Mouse (Mus musculus) forebrain, postnatal 0 days (tissue): ENCODE results near the gene Gm21983. TPM values are rescaled to one million over a fixed set of nuclear protein-coding genes. Genes with fewer than 3 reads are reported as not detected.

ENCODE experiments used
- ATAC-seq: fragments of 200-750 bp; cut with Nextera tagmentation; 2 replicates; pipeline ENCODE4 v1.8.0; 2017; ENCODE audit warnings: mild to moderate bottlenecking, moderate library complexity
- DNase-seq: peaks from one replicate; pipeline ENCODE4 v3.0.0-alpha.2; 2015
- H3K27ac ChIP-seq: fragments of 300-500 bp; sonication (generic); 2 replicates; pipeline ENCODE4 v1.5.1; 2014; ENCODE audit warnings: low read depth, mild to moderate bottlenecking, antibody characterized with exemption, low read length, moderate library complexity, mixed read lengths
- H3K27me3 ChIP-seq: fragments of 300-500 bp; sonication (generic); 2 replicates; pipeline ENCODE4 v1.6.1; 2014; ENCODE audit warnings: mild to moderate bottlenecking, low read length, mixed read lengths; ENCODE audit not compliant: insufficient read depth
- H3K36me3 ChIP-seq: fragments of 300-500 bp; sonication (generic); 2 replicates; pipeline ENCODE4 v1.6.1; 2014; ENCODE audit warnings: mild to moderate bottlenecking, moderate library complexity; ENCODE audit not compliant: insufficient read depth
- H3K4me1 ChIP-seq: fragments of 300-500 bp; sonication (generic); 2 replicates; pipeline ENCODE4 v1.6.1; 2014; ENCODE audit warnings: antibody characterized with exemption; ENCODE audit not compliant: insufficient read depth
- H3K4me2 ChIP-seq: fragments of 300-500 bp; sonication (generic); 2 replicates; pipeline ENCODE4 v1.6.1; 2014; ENCODE audit warnings: low read depth, mild to moderate bottlenecking, moderate library complexity
- H3K4me3 ChIP-seq: fragments of 300-500 bp; sonication (generic); 2 replicates; pipeline ENCODE4 v1.5.1; 2014; ENCODE audit warnings: low read depth, low read length, mixed read lengths
- H3K9ac ChIP-seq: fragments of 300-500 bp; sonication (generic); 2 replicates; pipeline ENCODE4 v1.6.1; 2014; ENCODE audit warnings: mild to moderate bottlenecking
- H3K9me3 ChIP-seq: fragments of 300-500 bp; sonication (generic); 2 replicates; pipeline ENCODE4 v1.6.1; 2016; ENCODE audit warnings: low read length
- CTCF ChIP-seq: sonication (generic); IDR thresholded peaks from 2 replicates; pipeline ENCODE4 v1.5.1; 2016; ENCODE audit warnings: antibody characterized with exemption, control low read depth, low read depth
- WGBS: fragments of 180-500 bp; shearing (Covaris S2); extraction: QIAGEN DNeasy Blood & Tissue Kit; methylation state at CpG from one replicate; pipeline ENCODE4 v1.1.7; 2014; 5-methylcytosine and 5-hydroxymethylcytosine counted together
- polyA plus RNA-seq: library from polyadenylated mRNA; unstranded; fragments of >200 nt; fragmentation: Nextera tagmentation; extraction: Ambion mirVana; gene quantifications from 2 replicates; pipeline ENCODE4 v1.2.1, GENCODE M21; 2015
- total RNA-seq: library from RNA; depleted of rRNA; stranded (reverse); fragments of >200 nt; gene quantifications from 2 replicates; pipeline ENCODE4 v1.2.3, GENCODE M21; 2014

The Gm21983 gene
- total and polyA plus RNA-seq, 2 experiments from 2014 or later: not detected

- ATAC-seq (no peak), DNase-seq (no peak)
- TF ChIP-seq CTCF: no peak
- Histone ChIP-seq H3K4me3 (no peak overlapping the region), H3K36me3 (peaks cover 38% of the 10 kb centered on the region), H3K4me1 (peaks cover 4% of the 10 kb centered on the region; the same call in 1 of the 2 replicates), H3K27me3 (no peaks in the 10 kb centered on the region), H3K27ac (no peak overlapping the region), H3K9ac (no peak overlapping the region), H3K9me3 (no peaks in the 10 kb centered on the region), H3K4me2 (no peak overlapping the region)
- 94% methylated on average over 7 of the region's 7 CpGs for WGBS
Measured at GRCm38 (mm10) chr7:27174896-27175295, 6.0 kb downstream of the Gm21983 start.

GRCm38 (mm10) chr7:27174496-27174895, 6.4 kb downstream of the Gm21983 start:
- H3K4me2 ChIP-seq: no peak overlapping the region
- DNase-seq: no peak
- no peaks in the 10 kb centered on the region for H3K27me3 ChIP-seq
- H3K36me3 ChIP-seq: peaks cover 38% of the 10 kb centered on the region
- H3K27ac ChIP-seq: no peak overlapping the region
- peaks cover 4% of the 10 kb centered on the region; the same call in 1 of the 2 replicates for H3K4me1 ChIP-seq
- no peak for TF ChIP-seq CTCF
- no peak overlapping the region for H3K4me3 ChIP-seq
- H3K9me3 ChIP-seq: no peaks in the 10 kb centered on the region
- WGBS: 96% methylated on average over 15 of the region's 15 CpGs
- no peak overlapping the region for H3K9ac ChIP-seq
- ATAC-seq: no peak

GRCm38 (mm10) chr7:27170981-27171380, 9.9 kb downstream of the Gm21983 start:
- no peak overlapping the region for H3K4me3 ChIP-seq
- H3K36me3 ChIP-seq: peaks cover 38% of the 10 kb centered on the region
- no peaks in the 10 kb centered on the region; the same call in 1 of the 2 replicates for H3K4me1 ChIP-seq
- no peak overlapping the region for H3K9ac ChIP-seq
- no peak for TF ChIP-seq CTCF
- ATAC-seq (no peak), DNase-seq (no peak)
- no peaks in the 10 kb centered on the region for H3K27me3 ChIP-seq
- H3K9me3 ChIP-seq: no peaks in the 10 kb centered on the region
- H3K27ac ChIP-seq: no peak overlapping the region
- WGBS: 88% methylated on average over 3 of the region's 3 CpGs
- H3K4me2 ChIP-seq: no peak overlapping the region

GRCm38 (mm10) chr7:27168371-27168770, 12.5 kb downstream of the Gm21983 start:
- Histone ChIP-seq H3K4me1 (peaks cover 16% of the 10 kb centered on the region), H3K27ac (no peak overlapping the region), H3K4me3 (no peak overlapping the region), H3K9me3 (no peaks in the 10 kb centered on the region), H3K36me3 (peaks cover 34% of the 10 kb centered on the region), H3K4me2 (no peak overlapping the region), H3K27me3 (no peaks in the 10 kb centered on the region), H3K9ac (no peak overlapping the region)
- DNase-seq: no peak
- TF ChIP-seq CTCF: no peak
- 95% methylated on average over 5 of the region's 5 CpGs for WGBS
- no peak for ATAC-seq

- H3K27me3 ChIP-seq: no peaks in the 10 kb centered on the region
- peak overlapping the region; percentile 90 for H3K4me3 ChIP-seq
- no peaks in the 10 kb centered on the region for H3K9me3 ChIP-seq
- peak overlapping the region; percentile 97 for H3K27ac ChIP-seq
- peak overlapping the region; percentile 75 for H3K4me2 ChIP-seq
- no peak for TF ChIP-seq CTCF
- WGBS: 69% methylated on average over 11 of the region's 11 CpGs
- no peak for ATAC-seq
- peaks cover 26% of the 10 kb centered on the region for H3K36me3 ChIP-seq
- no peak for DNase-seq
- peak overlapping the region; percentile 92 for H3K9ac ChIP-seq
- peaks cover 20% of the 10 kb centered on the region for H3K4me1 ChIP-seq
Measured at GRCm38 (mm10) chr7:27167475-27168094, 13.3 kb downstream of the Gm21983 start.

GRCm38 (mm10) chr7:27166614-27167474, 14.0 kb downstream of the Gm21983 start, which contains the start of gene Egln2:
Gene Egln2 (minus strand): TSS chr7:27166802.
- H3K27me3 ChIP-seq: no peaks in the 10 kb centered on the region
- H3K9ac ChIP-seq: peak within 1 kb of the TSS; percentile 92
- ATAC-seq (peak; percentile 86), DNase-seq (peak; percentile 95)
- peak within 1 kb of the TSS; percentile 97 for H3K27ac ChIP-seq
- peaks cover 20% of the 10 kb centered on the region for H3K36me3 ChIP-seq
- peak within 1 kb of the TSS; percentile 90 for H3K4me3 ChIP-seq
- H3K4me2 ChIP-seq: peak within 1 kb of the TSS; percentile 75
- no peak for TF ChIP-seq CTCF
- no peaks in the 10 kb centered on the region for H3K9me3 ChIP-seq
- peaks cover 20% of the 10 kb centered on the region for H3K4me1 ChIP-seq
- WGBS: 2% methylated on average over 57 of the region's 61 CpGs

- peak overlapping the region; percentile 97 for H3K27ac ChIP-seq
- no peak for TF ChIP-seq CTCF
- under 1% methylated on average over 27 of the region's 43 CpGs for WGBS
- H3K9ac ChIP-seq: peak overlapping the region; percentile 92
- H3K27me3 ChIP-seq: no peaks in the 10 kb centered on the region
- peaks cover 18% of the 10 kb centered on the region for H3K36me3 ChIP-seq
- ATAC-seq (peak; percentile 69), DNase-seq (peak; percentile 87)
- peak overlapping the region; percentile 90 for H3K4me3 ChIP-seq
- peaks cover 24% of the 10 kb centered on the region for H3K4me1 ChIP-seq
- no peaks in the 10 kb centered on the region for H3K9me3 ChIP-seq
- H3K4me2 ChIP-seq: peak overlapping the region; percentile 75
Measured at GRCm38 (mm10) chr7:27166229-27166613, 14.7 kb downstream of the Gm21983 start.
